Mouse (Mus musculus) cortical plate, adult 2 months (tissue): ENCODE measurements at regions not wholly inside any gene's neighbourhood (a gene's known extent, or its start where the extent isn't known, plus 50 kb on each side); places are given as distances from the start of the nearest gene placed in this dataset.

ENCODE experiments used
- CTCF ChIP-seq: fragments of 200-500 bp; IDR thresholded peaks from 2 replicates; pipeline ENCODE4 v1.5.1; 2011; ENCODE audit warnings: mild to moderate bottlenecking, control low read depth, low read length; ENCODE audit not compliant: insufficient read depth; ENCODE audit errors: extremely low read depth
- POLR2A ChIP-seq: fragments of 200-500 bp; IDR thresholded peaks from 2 replicates; pipeline ENCODE4 v1.6.1; 2011; ENCODE audit warnings: mild to moderate bottlenecking, low read length, control low read depth; ENCODE audit not compliant: insufficient read depth; ENCODE audit errors: extremely low read depth

GRCm38 (mm10) chr7:111158791-111159286 lies 76.0 kb upstream of the Eif4g2 start:
- TF ChIP-seq CTCF (no peak), POLR2A (no peak)
